Mouse (Mus musculus): Measurements from ENCODE around the gene Hsph1. TPM values are rescaled to one million over a fixed set of nuclear protein-coding genes. Genes with fewer than 3 reads are reported as not detected.

Hsph1 gene
- polyA plus RNA-seq, 1 experiment from 2014 or later: 126 TPM

GRCm38 (mm10) chr5:149577449-149577848 is 58.7 kb downstream of the Hsph1 start:
- ATAC-seq (ENCODE audit: insufficient number of reproducible peaks, low FRiP score, low TSS enrichment, low read depth): no peak
- DNase-seq (ENCODE audit: low spot score): no peak
- Histone ChIP-seq H3K27ac (replicated peaks; ENCODE audit: low read depth, low read length) (no peak overlapping the region), H3K27me3 (ENCODE audit: control insufficient read depth, insufficient read depth, low read length) (no peaks in the 10 kb centered on the region), H3K36me3 (ENCODE audit: control insufficient read depth, insufficient read depth, low read length) (no peaks in the 10 kb centered on the region), H3K4me3 (ENCODE audit: low read depth, low read length) (no peak overlapping the region), H3K9me3 (ENCODE audit: control insufficient read depth, low read length) (no peaks in the 10 kb centered on the region), H3K4me1 (ENCODE audit: control insufficient read depth, insufficient read depth, low read length) (no peaks in the 10 kb centered on the region), H3K9ac (ENCODE audit: low read length) (no peak overlapping the region), H3K4me2 (ENCODE audit: low read depth, severe bottlenecking) (no peak overlapping the region)
- WGBS: 43% methylated on average over 10 of the region's 10 CpGs

- H3K4me1 ChIP-seq (ENCODE audit: control insufficient read depth, insufficient read depth, low read length): no peaks in the 10 kb centered on the region
- H3K4me2 ChIP-seq (ENCODE audit: low read depth, severe bottlenecking): no peak overlapping the region
- no peak for DNase-seq (ENCODE audit: low spot score)
- H3K9ac ChIP-seq (ENCODE audit: low read length): no peak overlapping the region
- H3K4me3 ChIP-seq (ENCODE audit: low read depth, low read length): no peak overlapping the region
- no peak overlapping the region for H3K27ac ChIP-seq (replicated peaks; ENCODE audit: low read depth, low read length)
- 72% methylated on average over 10 of the region's 10 CpGs for WGBS
- no peaks in the 10 kb centered on the region for H3K9me3 ChIP-seq (ENCODE audit: control insufficient read depth, low read length)
- H3K36me3 ChIP-seq (ENCODE audit: control insufficient read depth, insufficient read depth, low read length): no peaks in the 10 kb centered on the region
- H3K27me3 ChIP-seq (ENCODE audit: control insufficient read depth, insufficient read depth, low read length): no peaks in the 10 kb centered on the region
- no peak for ATAC-seq (ENCODE audit: insufficient number of reproducible peaks, low FRiP score, low TSS enrichment, low read depth)
Measured at GRCm38 (mm10) chr5:149576977-149577376, 59.2 kb downstream of the Hsph1 start.

GRCm38 (mm10) chr5:149568993-149569392 is 67.2 kb downstream of the Hsph1 start:
- H3K4me3 ChIP-seq (ENCODE audit: low read depth, low read length): no peak overlapping the region
- DNase-seq (ENCODE audit: low spot score): no peak
- 0 out of 2 replicates have a peak, but pooled peaks cover 4% of the 10 kb centered on the region for H3K4me1 ChIP-seq (ENCODE audit: control insufficient read depth, insufficient read depth, low read length)
- H3K9me3 ChIP-seq (ENCODE audit: control insufficient read depth, low read length): no peaks in the 10 kb centered on the region
- H3K27me3 ChIP-seq (ENCODE audit: control insufficient read depth, insufficient read depth, low read length): no peaks in the 10 kb centered on the region
- H3K9ac ChIP-seq (ENCODE audit: low read length): no peak overlapping the region
- H3K4me2 ChIP-seq (ENCODE audit: low read depth, severe bottlenecking): no peak overlapping the region
- H3K27ac ChIP-seq (replicated peaks; ENCODE audit: low read depth, low read length): no peak overlapping the region
- H3K36me3 ChIP-seq (ENCODE audit: control insufficient read depth, insufficient read depth, low read length): no peaks in the 10 kb centered on the region
- no peak for ATAC-seq (ENCODE audit: insufficient number of reproducible peaks, low FRiP score, low TSS enrichment, low read depth)
- WGBS: 88% methylated on average over 13 of the region's 13 CpGs

- DNase-seq (ENCODE audit: low spot score): no peak
- H3K27ac ChIP-seq (replicated peaks; ENCODE audit: low read depth, low read length): no peak overlapping the region
- WGBS: 83% methylated on average over 5 of the region's 5 CpGs
- H3K36me3 ChIP-seq (ENCODE audit: control insufficient read depth, insufficient read depth, low read length): no peaks in the 10 kb centered on the region
- no peak overlapping the region for H3K4me2 ChIP-seq (ENCODE audit: low read depth, severe bottlenecking)
- no peak for ATAC-seq (ENCODE audit: insufficient number of reproducible peaks, low FRiP score, low TSS enrichment, low read depth)
- H3K9me3 ChIP-seq (ENCODE audit: control insufficient read depth, low read length): no peaks in the 10 kb centered on the region
- no peaks in the 10 kb centered on the region for H3K27me3 ChIP-seq (ENCODE audit: control insufficient read depth, insufficient read depth, low read length)
- H3K4me3 ChIP-seq (ENCODE audit: low read depth, low read length): no peak overlapping the region
- no peak overlapping the region for H3K9ac ChIP-seq (ENCODE audit: low read length)
- H3K4me1 ChIP-seq (ENCODE audit: control insufficient read depth, insufficient read depth, low read length): 0 out of 2 replicates have a peak, but pooled peaks cover 7% of the 10 kb centered on the region
Measured at GRCm38 (mm10) chr5:149566957-149567356, 69.2 kb downstream of the Hsph1 start.

GRCm38 (mm10) chr5:149566026-149566425 is 70.2 kb downstream of the Hsph1 start:
- 0 out of 2 replicates have a peak, but pooled peaks cover 7% of the 10 kb centered on the region for H3K4me1 ChIP-seq (ENCODE audit: control insufficient read depth, insufficient read depth, low read length)
- H3K27me3 ChIP-seq (ENCODE audit: control insufficient read depth, insufficient read depth, low read length): no peaks in the 10 kb centered on the region
- H3K27ac ChIP-seq (replicated peaks; ENCODE audit: low read depth, low read length): no peak overlapping the region
- ATAC-seq (ENCODE audit: insufficient number of reproducible peaks, low FRiP score, low TSS enrichment, low read depth) (no peak), DNase-seq (ENCODE audit: low spot score) (no peak)
- H3K4me2 ChIP-seq (ENCODE audit: low read depth, severe bottlenecking): no peak overlapping the region
- no peaks in the 10 kb centered on the region for H3K36me3 ChIP-seq (ENCODE audit: control insufficient read depth, insufficient read depth, low read length)
- 44% methylated on average over 11 of the region's 11 CpGs for WGBS
- H3K9me3 ChIP-seq (ENCODE audit: control insufficient read depth, low read length): no peaks in the 10 kb centered on the region
- H3K9ac ChIP-seq (ENCODE audit: low read length): 0 out of 2 replicates have a peak overlapping the region, but pooled peaks have one; percentile 7
- H3K4me3 ChIP-seq (ENCODE audit: low read depth, low read length): no peak overlapping the region

Other genes starting within 250 kb of the Hsph1 start
- 0.32 and 0.50 TPM in 2 replicates for gene Medag, start 224.6 kb downstream of the Hsph1 start, polyA plus RNA-seq (2014; fragmentation: Nextera tagmentation; extraction: Ambion mirVana)
- 0.15 and 0.23 TPM in 2 replicates for gene Tex26, start 196.7 kb downstream of the Hsph1 start, polyA plus RNA-seq (2014; fragmentation: Nextera tagmentation; extraction: Ambion mirVana)
- not detected in 2 replicates for gene Wdr95, start 107.7 kb downstream of the Hsph1 start, polyA plus RNA-seq (2014; fragmentation: Nextera tagmentation; extraction: Ambion mirVana)
- gene B3glct, start 41.9 kb upstream of the Hsph1 start, polyA plus RNA-seq (2014; fragmentation: Nextera tagmentation; extraction: Ambion mirVana): 22.4 and 23.0 TPM in 2 replicates

Data from limb, embryonic 11.5 days (tissue).